Mouse (Mus musculus): ENCODE measurements at regions not wholly inside any gene's neighbourhood (a gene's known extent, or its start where the extent isn't known, plus 50 kb on each side); places are given as distances from the start of the nearest gene placed in this dataset.

DNA sequence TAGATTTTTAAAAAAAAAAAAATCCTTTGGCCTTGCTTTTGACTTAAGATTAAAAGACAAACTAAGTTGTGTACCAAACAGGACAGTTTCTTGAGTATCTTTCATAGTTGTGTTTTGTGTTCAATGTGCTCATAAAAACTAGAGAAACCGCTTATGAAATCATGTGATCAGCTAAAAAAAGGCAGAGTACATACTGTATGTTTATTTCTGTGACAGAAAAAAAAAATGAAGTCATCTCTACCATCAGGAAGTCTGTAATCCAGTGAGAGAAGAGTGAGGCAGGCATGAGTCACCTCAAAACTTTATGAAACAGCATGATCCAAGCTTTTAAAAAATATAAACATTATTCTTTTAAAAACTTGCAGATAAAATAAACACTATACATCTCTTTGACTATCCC lies 86.9 kb upstream of the Rgs18 start:
- TF ChIP-seq CTCF (IDR thresholded peaks at IDR 0.05; ENCODE audit: borderline replicate concordance, insufficient read depth, low read depth, low read length), result no peak
- TF ChIP-seq POLR2A (IDR thresholded peaks at IDR 0.05; ENCODE audit: borderline replicate concordance, insufficient read depth, low read length), result no peak
